Mouse (Mus musculus): ENCODE results near the gene Runx1.
A peak's percentile ranks its signal among the peaks of the same experiment; 100 is the strongest.

Gene Runx1

DNA sequence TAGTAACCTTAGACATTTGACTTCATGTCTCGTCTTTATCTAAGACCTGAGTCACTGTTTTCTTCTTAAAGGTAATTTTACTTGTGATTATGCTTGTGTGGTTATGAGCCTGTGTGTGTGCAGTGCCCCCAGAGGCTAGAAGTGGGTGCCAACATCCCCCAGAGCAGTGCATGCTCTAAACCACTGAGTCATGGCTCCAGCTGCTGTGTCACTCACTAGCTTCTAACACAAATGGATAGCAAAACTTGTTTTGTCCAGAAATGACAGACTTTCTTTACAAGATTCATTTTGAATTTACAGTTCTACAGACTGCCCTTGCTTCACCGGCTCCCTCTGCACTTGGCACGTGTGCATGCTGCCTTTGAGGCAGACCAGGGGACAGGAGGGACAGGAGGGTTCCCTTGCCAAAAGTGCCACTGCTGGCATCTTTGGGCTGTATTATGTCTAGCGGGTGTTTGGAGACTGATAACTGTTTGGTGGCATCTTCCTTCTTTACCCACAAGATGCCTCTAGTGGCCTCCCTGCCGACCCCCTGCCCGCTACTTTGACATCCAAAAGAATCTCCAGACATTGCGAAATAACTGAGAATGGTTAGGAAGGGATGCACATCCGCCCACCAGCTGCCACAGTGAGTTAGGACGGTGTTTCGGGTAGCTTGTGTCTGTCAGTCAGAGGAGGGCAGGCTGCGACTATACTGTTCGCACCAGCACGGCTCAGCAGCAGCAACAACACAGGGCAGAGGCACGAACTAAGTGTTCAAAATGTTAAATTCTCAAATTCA is 217.6 kb downstream of the Runx1 start:
- DNase-seq, result no peak

DNA sequence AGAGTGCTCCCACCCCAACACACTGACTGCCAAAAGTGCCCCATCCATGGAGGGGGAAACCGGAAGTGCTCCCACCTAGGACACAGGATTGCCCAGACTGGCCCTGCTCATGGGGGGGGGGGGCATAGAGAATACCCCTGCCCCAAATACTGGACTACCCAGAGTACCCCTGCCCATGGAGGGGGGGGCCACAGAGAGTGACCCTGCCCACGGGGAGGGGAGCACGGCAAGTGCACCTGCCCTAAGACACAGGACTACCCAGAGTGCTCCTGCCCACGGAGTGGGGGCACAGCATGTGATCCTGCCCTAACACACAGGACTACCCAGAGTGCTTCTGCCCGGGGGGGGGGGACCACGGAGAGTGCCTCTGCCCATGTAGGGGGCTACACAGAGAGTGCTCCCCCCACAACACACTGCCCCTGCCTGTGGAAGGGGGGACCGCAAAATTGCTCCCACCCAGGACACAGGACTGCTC is 219.4 kb downstream of the Runx1 start:
- no peak for DNase-seq

DNA sequence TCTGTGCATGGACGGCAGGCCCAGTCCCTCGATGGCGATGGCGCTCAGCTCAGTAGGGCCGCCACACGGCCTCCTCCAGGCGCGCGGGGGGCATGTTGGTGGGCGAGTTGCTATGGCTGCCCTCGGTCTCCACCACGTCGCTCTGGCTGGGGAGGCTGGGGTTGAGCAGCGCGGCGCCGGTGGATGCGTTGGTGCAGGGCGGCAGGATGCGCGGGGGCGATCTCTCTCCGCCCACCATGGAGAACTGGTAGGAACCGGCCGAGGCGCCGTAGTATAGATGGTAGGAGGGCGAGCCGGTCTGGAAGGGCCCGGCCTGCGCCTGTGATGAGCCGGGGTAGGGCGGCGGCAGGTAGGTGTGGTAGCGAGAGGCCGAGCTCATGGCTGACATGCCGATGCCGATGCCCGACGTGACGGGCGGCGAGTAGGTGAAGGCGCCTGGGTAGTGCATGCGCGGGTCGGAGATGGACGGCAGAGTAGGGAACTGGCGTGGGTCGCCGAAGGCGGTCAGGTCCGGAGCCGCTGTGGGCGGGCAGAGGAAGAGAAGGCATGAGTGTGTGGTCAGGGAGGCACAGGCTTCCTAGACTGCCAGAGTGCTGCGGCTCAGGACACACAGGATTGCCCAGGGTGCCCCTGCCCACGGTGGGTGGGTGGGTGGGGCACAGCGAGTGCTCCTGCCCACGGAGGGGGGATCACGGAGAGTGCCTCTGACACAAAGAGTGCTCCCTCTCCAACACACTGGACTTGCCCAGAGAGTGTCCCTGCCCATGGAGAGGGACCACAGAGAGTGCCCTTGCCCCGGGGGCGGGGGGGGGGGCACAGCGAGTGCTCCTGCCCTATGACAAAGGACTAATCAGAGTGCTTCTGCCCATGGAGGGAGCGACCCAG is 220.1 kb downstream of the Runx1 start:
- peak; percentile 6 to 48 for DNase-seq

DNA sequence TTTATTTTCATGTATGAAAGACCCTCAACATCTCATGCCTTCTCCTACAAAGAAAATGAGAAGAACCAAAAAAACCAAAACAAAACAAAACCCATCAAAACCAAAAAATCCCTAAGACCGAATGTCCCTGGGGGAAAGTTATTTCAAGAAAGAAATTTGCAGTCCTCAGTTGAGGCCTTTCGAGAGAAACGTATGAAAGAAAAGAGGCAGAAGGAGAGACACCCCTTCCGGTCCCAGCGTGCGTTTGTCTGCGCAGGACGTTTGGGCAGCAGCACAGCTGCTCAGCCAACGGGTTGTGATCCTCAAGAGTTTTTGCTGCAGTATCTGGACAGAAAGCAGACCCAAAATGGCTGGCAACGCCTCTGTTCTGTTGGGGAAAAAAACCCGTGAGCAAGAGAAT is 223.4 kb downstream of the Runx1 start:
- DNase-seq, result no peak

DNA sequence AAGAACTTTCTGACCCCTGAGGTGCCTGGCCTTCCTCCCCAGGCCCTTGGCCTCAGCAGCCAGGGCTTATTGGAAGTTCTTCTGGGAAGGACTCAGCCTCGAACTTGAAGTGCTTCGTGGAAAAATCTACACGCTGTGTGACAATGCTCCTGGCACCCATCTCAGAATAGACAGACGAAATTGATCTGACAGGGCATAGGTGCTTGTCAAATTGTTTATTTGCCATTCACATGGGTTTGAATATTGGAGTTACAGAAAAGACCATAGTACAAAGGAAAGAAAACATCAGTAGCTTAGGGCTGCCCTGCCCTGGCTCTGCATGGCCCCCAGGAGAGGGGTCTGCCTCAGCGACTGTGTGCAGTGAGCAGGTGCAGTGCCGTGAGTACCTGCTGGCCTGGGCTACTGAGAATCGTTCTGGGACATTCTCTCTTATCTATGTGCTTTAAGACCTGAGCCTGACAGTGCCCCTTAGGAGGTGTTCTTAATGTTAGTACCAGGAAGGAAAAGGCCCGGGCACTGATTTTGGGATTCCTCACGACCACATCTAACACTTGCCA is 224.6 kb downstream of the Runx1 start:
- DNase-seq, result no peak

DNA sequence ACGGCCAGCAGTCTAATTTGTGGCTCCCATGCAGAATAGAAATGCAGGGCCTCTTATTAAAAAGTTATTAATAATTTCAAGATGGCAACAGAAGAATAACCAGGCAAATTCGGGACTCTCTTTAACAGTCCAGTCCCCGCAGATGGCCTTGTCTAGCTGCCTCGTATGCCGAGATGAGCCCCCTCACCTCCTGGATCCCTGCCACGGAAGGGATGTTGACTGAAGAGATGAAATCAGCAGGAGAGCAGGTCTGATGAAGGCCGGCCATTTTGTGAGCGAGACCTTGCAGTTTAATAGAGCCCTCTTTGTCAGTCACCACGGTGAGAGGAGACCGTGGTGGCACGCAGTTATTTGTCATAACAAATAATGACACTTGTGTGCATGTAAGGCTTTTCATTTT is 226.5 kb downstream of the Runx1 start:
- no peak for DNase-seq

DNA sequence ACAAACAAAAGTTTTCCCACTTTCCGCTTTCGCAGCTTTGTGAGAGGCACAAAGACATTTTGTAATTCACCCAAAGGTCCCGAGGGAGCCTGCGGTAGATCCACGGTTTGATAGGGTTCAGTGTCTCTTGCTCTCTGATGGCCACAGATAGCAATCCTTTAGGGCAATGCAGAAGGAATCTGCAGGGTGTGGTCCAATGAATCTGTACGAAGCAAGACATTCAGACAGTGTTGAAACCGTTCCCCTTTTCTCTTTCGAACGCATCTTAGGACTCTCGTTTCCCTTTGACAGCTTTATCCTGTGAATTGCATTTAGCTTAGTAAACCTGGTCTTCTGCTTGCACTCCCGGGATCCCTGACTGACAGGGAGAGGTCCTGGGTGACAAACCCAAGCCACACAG is 228.3 kb downstream of the Runx1 start:
- no peak for DNase-seq

DNA sequence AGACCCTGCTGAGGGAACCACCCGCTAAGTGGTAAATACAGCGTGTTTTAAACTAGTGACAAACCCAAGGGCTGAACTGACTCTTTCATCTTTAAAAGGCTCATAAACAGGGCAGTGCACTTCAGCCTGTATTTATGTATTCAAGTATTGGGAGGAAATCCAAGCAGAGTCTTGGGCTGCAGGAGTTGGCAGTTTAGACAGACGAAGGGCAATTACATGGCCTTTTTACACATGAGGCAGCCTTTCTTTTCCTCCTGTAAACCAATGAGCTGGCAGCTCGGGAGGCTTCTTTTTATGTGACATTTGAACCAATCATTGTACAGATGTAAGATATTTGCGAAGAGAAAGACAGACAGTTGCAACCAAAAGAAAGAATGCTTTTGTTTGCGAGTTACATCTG is 233.7 kb downstream of the Runx1 start:
- no peak for DNase-seq

DNA sequence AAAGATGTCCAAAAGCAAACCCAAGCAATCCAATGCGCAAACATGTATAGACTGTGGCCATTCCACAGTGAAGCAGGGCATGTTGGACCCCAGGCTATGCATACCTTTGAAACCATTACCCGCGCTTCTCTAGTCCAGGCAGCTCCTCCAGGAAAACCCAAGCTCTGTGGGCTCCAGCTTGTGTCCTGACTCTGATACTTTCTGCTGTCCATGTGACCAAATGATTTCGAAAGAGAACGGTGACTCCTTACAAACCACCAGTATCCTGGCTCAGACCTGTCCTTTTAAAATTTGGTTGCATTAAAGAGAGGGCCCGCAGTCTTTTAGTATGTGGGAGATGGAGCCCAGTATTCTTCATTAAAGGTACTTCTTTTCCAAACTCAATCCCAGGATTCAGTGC is 234.2 kb downstream of the Runx1 start:
- DNase-seq, result no peak

DNA sequence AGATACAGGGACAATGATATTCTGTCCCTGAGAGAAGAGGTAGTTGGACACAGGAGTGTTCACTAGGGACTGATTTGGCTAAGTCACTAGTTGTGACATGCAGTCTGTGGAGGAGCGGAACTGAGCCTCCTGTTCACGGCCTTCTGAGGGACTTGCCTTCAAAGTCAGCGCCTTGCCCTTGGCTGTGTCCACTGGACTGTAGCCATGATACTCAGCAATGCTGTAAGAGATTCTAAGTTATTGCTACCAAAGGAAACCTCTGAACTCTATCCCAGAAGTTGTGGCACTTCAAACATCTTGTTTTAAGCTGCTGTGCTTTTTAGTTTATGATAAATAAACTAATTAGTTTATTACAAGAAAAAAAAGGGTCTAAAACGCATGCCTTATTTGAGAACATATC is 238.1 kb downstream of the Runx1 start:
- DNase-seq, result no peak

DNA sequence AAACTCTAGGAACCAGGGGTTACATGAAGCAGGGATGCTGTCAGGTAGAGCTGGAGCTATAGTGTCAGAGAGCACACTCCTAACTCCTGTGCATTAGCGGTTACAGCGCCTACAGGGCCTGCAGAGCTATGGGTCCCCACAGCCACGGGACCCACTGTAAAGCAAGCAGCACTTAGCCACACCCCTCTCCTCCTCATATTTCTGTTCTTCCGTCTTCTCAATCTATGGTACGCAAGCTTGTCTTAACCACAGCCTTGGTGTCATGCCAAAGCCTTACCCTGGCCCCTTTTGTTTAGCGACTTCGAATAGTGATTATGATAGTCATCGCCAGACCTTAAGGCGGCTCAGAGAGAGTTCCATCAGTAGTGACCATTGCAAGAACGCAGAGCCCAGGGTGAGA is 244.2 kb downstream of the Runx1 start:
- DNase-seq, result no peak

DNA sequence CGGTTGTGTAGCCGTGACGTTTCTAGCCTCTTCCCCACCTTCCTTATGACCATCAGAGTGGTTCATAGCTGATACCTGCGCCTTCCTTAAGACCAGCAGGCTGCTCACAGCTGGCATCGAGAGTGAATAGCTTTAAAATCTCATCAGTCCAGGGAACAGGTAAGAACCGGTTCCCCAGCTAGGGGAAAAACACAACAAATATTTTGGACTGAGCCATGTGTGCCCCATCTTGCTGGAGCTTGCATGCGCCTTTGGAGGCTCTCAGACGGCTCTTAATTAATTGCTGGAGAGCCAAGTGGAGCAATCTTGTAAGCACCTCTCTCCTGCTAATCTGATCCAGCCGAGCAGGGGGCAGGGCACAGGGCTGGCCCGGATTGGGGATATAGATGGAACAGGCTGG is 245.0 kb downstream of the Runx1 start:
- no peak for DNase-seq

DNA sequence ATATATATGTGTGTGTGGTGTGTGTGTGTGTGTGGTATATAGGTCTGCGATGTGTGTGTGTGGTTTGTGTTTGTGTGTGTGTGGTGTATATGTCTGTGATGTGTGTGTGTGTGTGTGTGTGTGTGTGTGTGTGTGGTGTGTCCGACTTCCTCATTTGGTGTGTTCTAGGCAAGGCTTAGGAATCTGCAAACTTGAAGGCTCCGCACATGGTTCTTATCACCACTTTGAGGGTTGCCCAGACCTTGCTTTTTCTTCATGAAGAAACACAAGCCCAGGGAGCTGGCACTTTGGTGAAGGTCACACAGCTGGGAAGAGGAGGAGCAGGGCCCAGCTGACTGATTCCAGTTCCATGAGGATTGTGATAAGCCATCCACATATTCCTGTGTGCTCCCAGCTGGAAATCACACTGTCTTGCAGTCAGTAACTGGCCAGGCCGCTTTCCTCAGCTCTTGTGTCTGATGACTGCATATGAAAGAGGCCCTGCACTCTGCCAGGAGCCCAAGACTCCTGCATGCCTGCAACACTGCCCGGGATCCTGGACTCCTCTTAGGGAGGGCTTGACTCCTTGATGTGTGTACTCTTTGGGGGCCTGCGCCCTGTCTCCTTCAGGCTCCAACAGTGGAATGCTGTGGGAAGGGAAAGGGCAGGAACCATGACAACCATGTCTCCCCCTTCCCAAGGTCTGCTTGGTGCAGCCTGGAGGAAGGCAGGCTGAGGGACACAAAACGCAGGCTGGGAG is 246.9 kb downstream of the Runx1 start:
- no peak for DNase-seq

DNA sequence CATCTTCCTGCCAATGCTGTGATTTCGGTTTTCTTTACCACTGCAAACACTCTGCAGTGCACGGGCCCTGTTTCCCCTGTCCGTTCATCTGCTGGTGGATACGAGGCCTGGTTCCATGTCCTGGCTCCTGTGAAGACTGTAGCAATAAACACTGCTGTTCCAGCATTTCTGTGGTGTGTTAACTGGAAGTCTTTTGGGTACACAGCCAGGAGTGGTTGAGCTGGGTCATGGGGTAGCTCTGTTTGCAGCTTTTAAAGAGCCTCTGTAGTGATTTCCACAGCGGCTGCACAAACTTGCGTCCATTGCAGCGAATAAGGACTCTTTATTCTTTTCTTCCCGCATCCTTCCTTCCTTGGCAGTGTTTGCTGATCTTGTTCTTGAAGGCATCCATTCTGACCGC is 248.6 kb downstream of the Runx1 start:
- DNase-seq, result no peak

DNA sequence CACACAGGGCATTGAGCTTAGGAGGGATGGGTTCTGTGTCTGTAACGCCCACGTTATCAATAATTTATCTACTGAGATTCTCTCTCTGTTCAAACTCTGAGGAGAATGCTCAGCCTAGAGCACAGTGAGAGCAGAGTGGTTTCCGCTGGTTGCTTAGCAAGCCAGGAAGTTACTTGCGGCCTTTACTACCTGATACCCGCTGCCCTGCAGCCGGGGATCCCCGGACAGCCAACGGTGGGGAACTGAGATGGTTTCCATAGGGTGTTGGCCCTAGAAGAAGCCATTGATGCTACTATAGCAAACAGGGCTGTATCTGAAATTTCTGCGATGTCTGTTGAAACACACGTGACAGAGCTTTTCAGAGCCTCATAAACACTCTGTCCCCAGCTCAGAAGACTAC is 250.2 kb downstream of the Runx1 start:
- DNase-seq, result no peak

DNA sequence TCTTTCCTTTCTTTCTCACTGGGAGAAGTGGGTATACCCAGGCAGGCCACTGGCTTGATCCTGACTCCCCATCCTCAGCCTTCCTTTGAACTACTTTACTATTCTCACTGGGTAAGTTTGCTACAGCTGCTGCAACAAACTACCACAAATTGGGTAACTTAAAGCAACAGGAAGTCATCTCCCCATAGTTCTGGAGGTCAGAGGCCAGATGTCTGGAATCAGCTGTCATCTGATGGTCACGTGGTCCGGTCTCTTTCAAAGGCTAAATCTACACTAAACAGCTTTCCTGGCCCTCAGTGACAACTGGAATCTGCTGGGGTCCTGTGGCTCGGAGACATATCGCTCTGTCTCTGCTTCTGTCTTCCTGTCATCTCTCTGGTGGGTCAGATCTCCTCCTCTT is 252.8 kb downstream of the Runx1 start:
- no peak for DNase-seq

DNA sequence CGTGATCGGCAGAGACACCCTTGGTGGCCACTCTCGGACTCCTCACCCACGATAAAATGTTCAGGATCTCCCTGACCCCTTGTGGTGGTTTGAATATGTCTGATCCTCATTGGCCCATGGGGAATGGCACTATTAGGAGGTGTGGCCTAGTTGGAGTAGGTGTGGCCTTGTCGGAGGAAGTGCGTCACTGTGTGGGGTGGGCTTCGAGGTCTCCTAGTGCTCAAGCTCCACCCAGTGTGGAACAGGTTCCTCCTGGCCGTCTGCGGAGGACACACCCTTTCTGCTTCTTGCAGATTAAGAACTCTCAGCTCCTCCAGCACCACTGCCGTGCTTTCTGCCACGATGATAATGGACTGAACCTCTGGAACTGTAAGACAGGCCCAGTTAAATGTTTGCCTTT is 254.7 kb downstream of the Runx1 start:
- DNase-seq, result no peak

DNA sequence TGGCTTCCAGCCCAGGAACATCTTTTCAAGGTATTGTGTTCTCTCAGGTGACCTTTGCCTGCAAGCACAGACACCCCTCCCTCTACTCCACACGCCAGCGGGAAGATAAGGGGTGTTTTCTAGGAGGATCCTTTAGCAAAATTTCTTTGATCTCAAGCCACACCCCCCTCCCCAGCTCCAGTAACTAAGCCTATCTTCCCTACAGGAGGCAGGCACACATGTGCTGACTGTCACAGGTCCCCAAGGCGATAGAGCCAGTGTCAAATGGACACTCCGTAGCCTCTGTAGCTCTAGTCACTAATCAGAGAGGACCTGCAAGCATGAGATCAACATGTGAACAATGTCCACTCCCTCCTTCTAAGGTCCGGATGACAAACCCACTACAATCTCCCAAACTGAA is 259.8 kb downstream of the Runx1 start:
- DNase-seq, result no peak

DNA sequence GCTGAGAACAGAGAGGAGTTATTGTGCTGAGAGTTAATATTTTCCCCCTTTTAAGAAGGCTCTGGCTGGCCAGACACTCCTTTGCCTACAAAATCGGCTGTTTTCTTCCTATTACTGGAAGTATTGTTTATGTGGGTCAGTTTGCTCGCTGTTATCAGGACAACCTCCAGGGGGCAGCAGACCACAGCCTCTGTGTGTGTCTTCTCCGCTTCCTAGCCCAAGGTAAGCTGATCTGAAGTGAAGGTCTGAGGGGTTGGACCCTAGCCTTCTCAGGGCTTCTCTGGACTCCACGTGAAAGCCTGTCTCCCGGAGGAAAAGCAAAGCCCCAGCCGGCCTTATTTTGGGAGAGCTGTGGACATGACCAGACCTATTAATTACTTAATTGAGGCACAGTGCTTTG is 260.2 kb downstream of the Runx1 start:
- DNase-seq, result peak; percentile 78 to 91

DNA sequence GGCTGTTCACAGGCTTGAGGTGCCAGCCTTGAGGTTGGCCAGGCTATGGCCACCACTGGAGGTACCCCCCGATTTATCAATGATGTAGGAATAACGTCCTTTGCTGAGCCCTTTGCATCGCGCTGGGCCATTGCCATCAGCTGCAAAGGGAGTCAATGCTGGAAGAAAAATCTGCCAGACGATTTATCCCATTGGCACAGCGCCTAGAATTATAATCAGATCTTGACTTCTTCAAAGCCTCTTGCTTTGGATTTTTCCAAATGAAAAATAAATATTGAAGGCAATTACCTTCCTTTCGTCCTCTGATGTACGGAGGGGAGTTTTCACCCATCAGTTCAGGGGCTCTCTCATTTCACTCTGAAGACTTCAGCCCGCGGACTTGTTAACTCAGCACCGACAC is 260.7 kb downstream of the Runx1 start:
- DNase-seq, result no peak

DNA sequence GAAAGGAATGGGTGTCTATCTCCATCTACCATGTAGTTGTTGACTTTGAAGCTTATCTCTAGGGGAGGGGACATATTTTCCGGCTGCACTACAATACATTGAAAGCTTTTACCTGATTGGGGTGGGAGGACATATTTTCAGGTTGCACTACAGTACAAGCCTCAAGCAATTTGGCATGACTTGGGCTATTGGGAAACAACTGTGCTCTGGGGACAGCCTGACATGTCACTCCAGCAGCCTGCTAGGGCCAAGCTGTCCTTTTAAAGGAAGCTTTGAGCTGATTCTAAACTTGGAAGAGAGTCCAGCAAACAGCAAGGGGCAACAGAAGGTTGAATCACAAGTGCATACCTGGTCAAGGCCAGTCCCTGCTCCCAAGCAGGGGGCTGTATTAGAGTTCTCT is 270.9 kb downstream of the Runx1 start:
- no peak for DNase-seq

DNA sequence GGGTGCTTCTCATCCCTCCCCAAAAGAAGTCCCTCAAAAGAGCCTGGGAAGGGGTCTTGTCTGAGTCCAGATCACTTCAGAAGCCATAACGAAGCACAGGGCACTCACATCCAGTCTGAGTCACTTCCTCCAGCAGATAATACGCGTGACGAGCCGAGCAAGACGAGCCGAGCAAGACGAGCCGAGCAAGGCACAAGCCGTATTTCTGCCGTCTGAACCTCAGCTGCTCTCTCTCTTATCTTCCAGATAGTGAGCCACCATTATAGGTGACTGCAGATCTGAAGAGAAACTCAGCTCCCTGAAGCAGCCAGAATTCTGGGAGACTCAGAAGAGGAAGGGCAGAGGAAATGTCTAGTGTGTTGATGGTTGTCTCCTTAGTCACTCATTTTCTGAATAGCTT is 273.1 kb downstream of the Runx1 start:
- DNase-seq, result no peak

DNA sequence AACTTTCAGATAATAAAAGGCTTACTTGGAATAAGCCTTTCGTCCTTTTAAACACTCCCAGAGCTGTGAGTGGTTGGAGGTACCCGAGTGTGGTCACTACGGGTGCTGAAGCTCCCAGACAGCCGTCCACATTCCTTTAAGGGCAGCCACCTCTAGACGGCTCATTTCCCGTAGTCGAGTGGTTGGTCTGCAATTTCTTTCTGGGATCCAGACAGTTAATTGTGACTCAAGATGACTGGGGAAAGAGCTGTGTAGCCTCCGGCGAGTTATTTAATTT is 273.9 kb downstream of the Runx1 start:
- DNase-seq, result no peak
